Mouse (Mus musculus) MEL (cell line): Measurements from ENCODE around the gene Hdgfl1.

Source experiments
- CTCF ChIP-seq, 3 experiments: IDR thresholded peaks in 2 of 3; conservative IDR thresholded peaks in 1 of 3; 2 replicates each; pipeline ENCODE4 v1.5.1; 2011 to 2012; ENCODE audit warnings: low read length in 3 of 3, low read depth in 2 of 3, mild to moderate bottlenecking in 2 of 3, improper control_type of control experiment in 1 of 3, inconsistent platforms in 1 of 3, mixed read lengths in 1 of 3, moderate library complexity in 1 of 3; ENCODE audit not compliant: control insufficient read depth in 1 of 3, insufficient read depth in 1 of 3, poor library complexity in 1 of 3, severe bottlenecking in 1 of 3
- MYB ChIP-seq: IDR thresholded peaks from 2 replicates; pipeline ENCODE4 v1.6.1; 2011; ENCODE audit warnings: mild to moderate bottlenecking, low read depth, low read length, improper control_type of control experiment
- RCOR1 ChIP-seq: IDR thresholded peaks from 2 replicates; pipeline ENCODE4 v1.6.1; 2012; ENCODE audit warnings: low read depth, mild to moderate bottlenecking, inconsistent platforms, low read length, improper control_type of control experiment

DNA sequence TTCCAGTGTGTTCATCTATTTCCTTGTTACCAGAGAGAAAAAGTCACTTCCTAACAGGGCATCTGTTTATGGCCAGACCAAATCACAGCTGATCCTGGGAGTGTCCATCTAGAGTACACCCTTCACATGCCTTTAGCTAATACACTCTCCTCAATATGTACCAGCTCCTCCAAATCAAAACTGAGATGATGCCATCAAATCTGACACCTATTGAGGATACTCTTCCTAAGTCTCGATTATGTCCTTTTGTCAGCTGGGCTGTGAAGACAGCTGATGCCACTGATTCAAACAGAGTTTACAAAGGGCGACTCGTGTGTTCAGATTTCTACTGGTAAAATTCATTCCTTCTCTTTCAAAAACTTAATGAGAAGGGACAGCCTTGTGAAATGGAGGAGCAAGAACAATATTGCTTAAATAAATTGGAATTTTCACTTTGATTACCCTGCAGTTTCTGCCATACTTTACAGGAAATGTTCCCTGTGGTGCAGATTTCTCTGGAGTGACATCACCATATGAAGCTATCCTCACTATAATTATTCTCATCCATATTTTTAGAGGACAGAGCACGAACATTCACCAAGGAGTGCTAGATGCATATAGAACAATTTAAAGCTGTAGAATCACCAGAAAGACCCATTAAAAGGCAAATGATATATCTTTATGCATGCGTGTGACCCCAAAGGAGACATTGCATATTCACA is 24.8 kb downstream of the Hdgfl1 start:
- TF ChIP-seq CTCF (IDR thresholded peaks at IDR 0.05 in 2 of 3, conservative IDR thresholded peaks at IDR 0.05 in 1 of 3; ENCODE audit: control insufficient read depth in 1 of 3, insufficient read depth in 1 of 3, low read depth in 2 of 3, low read length in 3 of 3, poor library complexity in 1 of 3, severe bottlenecking in 1 of 3): no peak
- no peak for TF ChIP-seq RCOR1
- no peak for TF ChIP-seq MYB
